Mouse (Mus musculus): Measurements from ENCODE around the gene Nfx1.

GRCm38 (mm10) chr4:41000271-41000670 is 29.6 kb downstream of the Nfx1 start:
- no peak for TF ChIP-seq POLR2A (IDR thresholded peaks at IDR 0.05; ENCODE audit: borderline replicate concordance, extremely low read depth, insufficient read depth, insufficient read length, poor library complexity, severe bottlenecking)
- TF ChIP-seq CTCF (IDR thresholded peaks at IDR 0.05; ENCODE audit: borderline replicate concordance, extremely low read depth, insufficient read depth, insufficient read length): no peak

Measured in brain, embryonic 14.5 days (tissue).